Mouse (Mus musculus): ENCODE measurements around the gene Ttll7. TPM values are rescaled to one million over a fixed set of nuclear protein-coding genes. Genes with fewer than 3 reads are reported as not detected.

The Ttll7 gene
- polyA plus RNA-seq, 1 experiment = 70.9 TPM

DNA sequence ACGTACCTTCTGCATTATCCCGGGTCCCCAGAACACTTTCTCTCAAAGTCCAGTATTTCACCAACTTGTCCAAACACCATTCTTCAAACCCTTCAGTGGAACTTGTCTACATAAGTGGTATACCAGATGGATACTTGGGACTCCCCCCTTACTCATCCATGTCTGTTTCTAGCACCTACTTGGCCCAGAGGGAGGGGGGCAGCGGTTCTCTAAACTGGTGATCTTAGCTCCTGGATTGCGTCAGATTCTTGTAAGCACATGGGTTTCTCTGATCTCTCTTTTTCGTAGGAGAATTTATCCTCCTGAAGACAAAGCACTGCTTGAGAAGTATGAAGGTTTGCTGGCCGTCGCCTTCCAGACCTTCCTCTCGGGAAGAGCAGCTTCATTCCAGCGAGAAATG, 79.0 kb downstream of the Ttll7 start:
- TF ChIP-seq POLR2A (IDR thresholded peaks at IDR 0.05; ENCODE audit: extremely low read depth, insufficient read depth, low read length) = no peak
- TF ChIP-seq CTCF (IDR thresholded peaks at IDR 0.05; ENCODE audit: extremely low read depth, insufficient read depth, low read length) = no peak
- Histone ChIP-seq H3K4me1 (ENCODE audit: control insufficient read depth, insufficient read depth, low read length) (no peaks in the 10 kb centered on the region), H3K27ac (ENCODE audit: insufficient read depth, low read length) (no peak overlapping the region)

DNA sequence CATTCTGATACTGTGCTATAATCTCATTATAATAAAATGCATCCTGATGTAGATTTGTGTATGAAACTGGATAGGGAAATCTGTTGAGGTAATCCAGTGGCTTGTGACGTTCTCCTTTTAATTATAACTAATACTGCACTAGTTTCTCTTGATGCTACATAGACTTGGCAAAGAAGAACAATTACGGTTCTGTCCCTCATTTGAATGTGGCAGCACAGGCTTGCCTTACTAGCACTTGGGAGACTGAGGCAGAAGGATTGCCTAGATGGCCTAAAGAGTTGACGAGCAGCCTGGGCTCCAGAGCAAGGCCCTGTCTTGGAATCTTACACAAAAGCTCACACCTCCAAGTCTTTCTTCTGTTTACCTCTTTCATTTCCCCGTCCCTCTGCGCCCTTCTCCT, 80.3 kb downstream of the Ttll7 start:
- Histone ChIP-seq H3K4me3 (ENCODE audit: insufficient read depth, low read length) (no peak overlapping the region), H3K4me1 (ENCODE audit: control insufficient read depth, insufficient read depth, low read length) (no peaks in the 10 kb centered on the region), H3K27ac (ENCODE audit: insufficient read depth, low read length) (no peak overlapping the region)
- TF ChIP-seq POLR2A (IDR thresholded peaks at IDR 0.05; ENCODE audit: extremely low read depth, insufficient read depth, low read length) (no peak), CTCF (IDR thresholded peaks at IDR 0.05; ENCODE audit: extremely low read depth, insufficient read depth, low read length) (no peak)

More for the DNA sequence above, 79.0 kb downstream of the Ttll7 start:
- no peak overlapping the region for H3K4me3 ChIP-seq (ENCODE audit: insufficient read depth, low read length)

DNA sequence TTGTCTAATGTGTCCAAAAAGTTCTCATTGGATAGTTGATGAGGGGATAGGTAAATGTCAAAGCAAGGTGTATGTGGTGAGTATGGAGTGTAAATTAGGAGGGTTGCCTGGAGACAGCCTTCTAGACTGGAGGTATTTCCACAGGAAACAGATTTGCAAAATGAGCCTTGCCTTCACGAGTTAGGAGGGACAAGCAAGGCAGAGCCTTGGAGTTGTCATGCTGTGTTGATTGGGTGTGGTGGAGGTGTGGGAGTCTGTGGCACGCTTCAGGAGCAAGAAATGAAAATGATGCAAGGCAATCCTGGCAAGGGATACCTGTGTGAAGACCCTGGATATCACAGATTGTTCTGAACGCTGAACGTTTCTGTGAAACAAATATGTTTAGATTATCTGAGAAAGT, 84.7 kb downstream of the Ttll7 start:
- TF ChIP-seq POLR2A (IDR thresholded peaks at IDR 0.05; ENCODE audit: extremely low read depth, insufficient read depth, low read length) (no peak), CTCF (IDR thresholded peaks at IDR 0.05; ENCODE audit: extremely low read depth, insufficient read depth, low read length) (no peak)
- Histone ChIP-seq H3K27ac (ENCODE audit: insufficient read depth, low read length) (no peak overlapping the region), H3K4me1 (ENCODE audit: control insufficient read depth, insufficient read depth, low read length) (no peaks in the 10 kb centered on the region), H3K4me3 (ENCODE audit: insufficient read depth, low read length) (no peak overlapping the region)

DNA sequence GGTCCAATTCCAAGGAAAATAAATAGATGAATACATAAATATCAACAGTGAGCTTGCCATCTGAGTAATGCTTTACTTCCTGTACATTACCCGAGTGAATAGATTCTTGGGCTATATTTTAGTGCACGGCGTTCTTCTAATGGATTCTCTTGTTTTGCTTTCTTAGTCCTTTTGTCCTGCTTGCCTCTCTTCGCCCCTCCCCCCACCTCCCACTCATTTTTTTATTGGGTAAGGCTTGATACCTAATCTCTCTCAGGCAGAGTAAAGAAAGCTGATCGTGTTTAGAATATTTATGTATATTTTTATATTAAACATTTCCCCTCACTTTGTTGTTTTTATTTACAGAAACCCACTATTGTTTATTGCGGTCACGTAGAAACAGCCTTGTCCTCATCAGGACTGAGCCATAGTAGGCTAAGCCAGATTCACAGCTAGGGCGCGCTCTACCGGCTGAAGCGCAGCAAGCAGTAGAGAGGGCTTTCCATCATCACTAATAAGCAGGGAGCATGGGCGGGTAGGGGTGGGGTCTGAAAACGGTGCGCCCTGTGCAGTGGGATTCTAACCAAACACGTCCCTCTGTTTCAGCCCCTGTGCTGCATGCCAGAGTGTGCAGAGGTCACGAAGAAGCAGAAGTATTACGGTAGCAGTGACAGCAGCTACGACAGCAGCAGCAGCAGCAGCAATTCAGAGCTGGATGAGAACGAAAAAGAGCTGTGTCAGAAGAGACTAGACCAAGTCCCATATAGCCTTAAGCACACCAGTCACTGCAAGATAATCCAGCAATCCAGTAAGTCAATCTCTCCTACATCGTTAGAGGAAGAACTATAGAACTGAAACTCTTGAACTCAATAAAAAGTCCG, 87.5 kb downstream of the Ttll7 start:
- TF ChIP-seq CTCF (IDR thresholded peaks at IDR 0.05; ENCODE audit: extremely low read depth, insufficient read depth, low read length) (peak; percentile 39), POLR2A (IDR thresholded peaks at IDR 0.05; ENCODE audit: extremely low read depth, insufficient read depth, low read length) (no peak)
- H3K4me3 ChIP-seq (ENCODE audit: insufficient read depth, low read length) = no peak overlapping the region
- H3K27ac ChIP-seq (ENCODE audit: insufficient read depth, low read length) = no peak overlapping the region
- no peaks in the 10 kb centered on the region for H3K4me1 ChIP-seq (ENCODE audit: control insufficient read depth, insufficient read depth, low read length)

DNA sequence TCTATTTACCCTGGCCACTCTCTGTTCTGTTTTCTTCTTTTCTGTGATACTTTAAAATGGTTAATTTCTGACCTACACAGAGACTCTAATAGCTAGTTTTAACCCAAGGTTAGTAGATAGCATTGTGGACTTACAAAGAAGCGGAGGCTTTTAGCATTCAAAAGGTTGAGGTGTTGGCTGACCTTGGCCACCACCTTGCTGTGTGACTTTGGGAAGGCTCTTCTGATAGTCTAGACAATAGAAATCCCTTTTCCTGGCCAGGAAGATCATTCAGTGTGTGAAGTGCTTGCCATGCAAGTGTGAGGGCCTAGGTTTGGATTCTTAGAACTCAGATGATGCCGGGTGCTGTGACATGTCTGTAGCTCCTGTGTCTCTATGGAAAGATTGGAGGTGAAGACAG, 90.9 kb downstream of the Ttll7 start:
- H3K4me1 ChIP-seq (ENCODE audit: control insufficient read depth, insufficient read depth, low read length) = no peaks in the 10 kb centered on the region
- H3K27ac ChIP-seq (ENCODE audit: insufficient read depth, low read length) = no peak overlapping the region
- H3K4me3 ChIP-seq (ENCODE audit: insufficient read depth, low read length) = no peak overlapping the region
- TF ChIP-seq POLR2A (IDR thresholded peaks at IDR 0.05; ENCODE audit: extremely low read depth, insufficient read depth, low read length) = no peak
- no peak for TF ChIP-seq CTCF (IDR thresholded peaks at IDR 0.05; ENCODE audit: extremely low read depth, insufficient read depth, low read length)

DNA sequence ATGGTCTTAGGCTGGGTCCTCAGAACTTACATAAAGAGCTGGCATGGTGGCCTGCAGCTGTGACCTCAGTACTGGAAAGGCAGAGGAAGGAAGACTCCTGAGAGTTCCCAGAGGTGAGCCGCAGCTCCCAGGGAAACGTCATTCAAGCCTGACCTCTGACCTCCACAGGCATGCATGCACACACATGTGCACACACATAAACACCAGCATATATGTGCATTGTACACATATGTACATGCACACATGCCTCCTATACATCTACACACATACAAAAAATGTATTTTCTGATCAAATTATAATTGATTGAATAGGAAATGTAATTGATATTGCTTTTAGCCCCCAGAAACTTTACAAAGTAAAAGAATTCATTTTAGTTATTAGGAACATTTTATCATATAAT, 93.2 kb downstream of the Ttll7 start:
- Histone ChIP-seq H3K4me3 (ENCODE audit: insufficient read depth, low read length) (no peak overlapping the region), H3K27ac (ENCODE audit: insufficient read depth, low read length) (no peak overlapping the region), H3K4me1 (ENCODE audit: control insufficient read depth, insufficient read depth, low read length) (no peaks in the 10 kb centered on the region)
- no peak for TF ChIP-seq CTCF (IDR thresholded peaks at IDR 0.05; ENCODE audit: extremely low read depth, insufficient read depth, low read length)
- no peak for TF ChIP-seq POLR2A (IDR thresholded peaks at IDR 0.05; ENCODE audit: extremely low read depth, insufficient read depth, low read length)

DNA sequence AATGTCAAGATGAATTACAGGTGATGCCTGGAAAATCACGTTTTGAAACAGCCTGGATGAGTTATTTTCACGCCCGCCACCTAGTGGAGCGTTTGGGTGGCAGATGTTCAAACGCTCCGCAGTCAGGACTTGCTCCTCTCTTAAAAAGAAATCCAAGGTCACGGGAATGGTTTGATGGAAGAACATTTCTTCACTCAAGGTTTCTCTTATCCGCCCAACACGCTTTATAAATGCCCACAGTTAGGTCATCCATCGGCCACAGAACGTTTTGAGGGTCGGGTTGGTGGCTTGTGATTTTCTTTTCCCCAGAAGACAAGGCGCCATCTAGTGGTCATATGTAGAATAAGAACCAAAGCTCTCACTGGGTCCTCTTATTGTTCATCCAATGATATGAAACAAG, 93.7 kb downstream of the Ttll7 start:
- H3K27ac ChIP-seq (ENCODE audit: insufficient read depth, low read length) = no peak overlapping the region
- no peaks in the 10 kb centered on the region for H3K4me1 ChIP-seq (ENCODE audit: control insufficient read depth, insufficient read depth, low read length)
- no peak for TF ChIP-seq POLR2A (IDR thresholded peaks at IDR 0.05; ENCODE audit: extremely low read depth, insufficient read depth, low read length)
- peak; percentile 61 for TF ChIP-seq CTCF (IDR thresholded peaks at IDR 0.05; ENCODE audit: extremely low read depth, insufficient read depth, low read length)
- H3K4me3 ChIP-seq (ENCODE audit: insufficient read depth, low read length) = peak overlapping the region; percentile 1; the same call in 1 of the 2 replicates

DNA sequence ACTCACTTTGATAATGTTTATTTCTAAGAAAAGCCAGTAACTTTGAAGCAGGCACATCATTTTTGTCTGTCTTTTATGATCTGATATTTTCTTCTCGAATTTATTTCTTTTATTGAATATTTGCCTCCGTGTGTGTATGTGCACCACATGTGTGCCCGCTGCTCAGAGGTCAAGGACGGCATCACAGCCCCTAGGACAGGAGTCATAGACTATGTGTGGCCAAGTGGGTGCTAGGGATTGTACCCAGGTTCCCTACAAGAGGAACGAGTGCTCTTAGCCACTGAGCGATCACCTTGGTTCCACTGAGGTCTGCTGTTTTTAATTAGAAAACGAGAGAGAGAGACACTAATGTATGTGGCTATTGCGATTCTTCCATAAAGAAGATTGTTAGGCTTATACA, 94.5 kb downstream of the Ttll7 start:
- Histone ChIP-seq H3K4me3 (ENCODE audit: insufficient read depth, low read length) (no peak overlapping the region), H3K27ac (ENCODE audit: insufficient read depth, low read length) (no peak overlapping the region), H3K4me1 (ENCODE audit: control insufficient read depth, insufficient read depth, low read length) (no peaks in the 10 kb centered on the region)
- TF ChIP-seq POLR2A (IDR thresholded peaks at IDR 0.05; ENCODE audit: extremely low read depth, insufficient read depth, low read length) (no peak), CTCF (IDR thresholded peaks at IDR 0.05; ENCODE audit: extremely low read depth, insufficient read depth, low read length) (no peak)

DNA sequence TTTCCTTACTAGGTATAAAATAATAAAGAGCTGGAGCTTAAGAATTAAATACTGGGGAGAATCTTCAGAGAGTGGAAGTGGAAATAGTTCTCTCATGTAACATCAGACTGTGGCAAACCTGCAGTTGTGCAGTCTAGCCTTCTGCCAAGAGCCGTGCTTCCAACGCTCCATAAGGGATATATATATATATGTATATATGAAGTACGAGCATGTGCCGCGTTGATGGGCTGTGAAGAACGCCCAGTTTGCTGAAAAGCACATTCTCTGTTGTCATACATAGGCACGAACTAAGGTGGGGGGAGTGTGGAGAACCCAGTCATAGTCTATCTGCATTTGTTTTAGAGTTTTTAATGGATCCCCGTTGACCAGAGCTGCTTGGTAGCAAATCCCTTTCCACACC, 104.6 kb downstream of the Ttll7 start:
- TF ChIP-seq POLR2A (IDR thresholded peaks at IDR 0.05; ENCODE audit: extremely low read depth, insufficient read depth, low read length) (no peak), CTCF (IDR thresholded peaks at IDR 0.05; ENCODE audit: extremely low read depth, insufficient read depth, low read length) (no peak)
- no peak overlapping the region for H3K27ac ChIP-seq (ENCODE audit: insufficient read depth, low read length)
- no peaks in the 10 kb centered on the region for H3K4me1 ChIP-seq (ENCODE audit: control insufficient read depth, insufficient read depth, low read length)
- no peak overlapping the region for H3K4me3 ChIP-seq (ENCODE audit: insufficient read depth, low read length)

DNA sequence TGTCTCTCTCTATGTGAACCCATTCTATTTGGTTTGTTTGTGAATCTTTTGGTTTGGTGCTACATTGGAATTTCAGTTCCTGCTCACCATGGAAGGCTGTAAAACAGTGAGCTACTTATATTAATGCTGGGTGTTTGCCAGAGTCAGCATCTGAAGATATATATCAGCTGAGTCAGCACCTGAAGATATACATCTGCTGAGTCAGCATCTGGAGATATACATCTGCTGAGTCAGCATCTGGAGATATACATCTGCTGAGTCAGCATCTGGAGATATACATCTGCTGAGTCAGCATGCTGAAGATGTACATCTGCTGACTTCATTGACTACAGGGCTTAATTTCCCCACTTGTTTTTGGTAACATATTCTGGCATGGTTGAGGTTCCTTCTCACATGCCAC, 110.7 kb downstream of the Ttll7 start:
- Histone ChIP-seq H3K4me1 (ENCODE audit: control insufficient read depth, insufficient read depth, low read length) (no peaks in the 10 kb centered on the region), H3K4me3 (ENCODE audit: insufficient read depth, low read length) (no peak overlapping the region), H3K27ac (ENCODE audit: insufficient read depth, low read length) (no peak overlapping the region)
- TF ChIP-seq POLR2A (IDR thresholded peaks at IDR 0.05; ENCODE audit: extremely low read depth, insufficient read depth, low read length) (no peak), CTCF (IDR thresholded peaks at IDR 0.05; ENCODE audit: extremely low read depth, insufficient read depth, low read length) (no peak)
